Mouse (Mus musculus) v-Abl transformed pro-B cells (cell line): ENCODE measurements around the gene Hoxa3.

Experiments used
- in situ Hi-C, 2 experiments: fragments of 400-800 bp; cut with MboI; formaldehyde crosslinking; loops; one replicate each; pipeline ENCODE4 v1.15.1; 2025; ENCODE audit not compliant: unreplicated experiment in 2 of 2

Gene Hoxa3

GRCm38 (mm10) chr6:52177061-52177735 is 35.9 kb downstream of the Hoxa3 start, which contains the start of gene 5730596B20Rik:
Gene 5730596B20Rik, plus strand, starts transcription at chr6:52177498.
- in situ Hi-C loops = no loop called here

GRCm38 (mm10) chr6:52176391-52176790 is 36.7 kb downstream of the Hoxa3 start:
- in situ Hi-C loops = no loop called here

- in situ Hi-C loops = no loop called here
These were observed 37.3 kb downstream of the Hoxa3 start for GRCm38 (mm10) chr6:52175864-52176263.

- in situ Hi-C loops = no loop called here
These were observed 38.0 kb downstream of the Hoxa3 start for GRCm38 (mm10) chr6:52174968-52175751.

- in situ Hi-C loops = no loop called here
These were observed 39.5 kb downstream of the Hoxa3 start for GRCm38 (mm10) chr6:52173648-52174047.

GRCm38 (mm10) chr6:52172501-52172900 is 40.6 kb downstream of the Hoxa3 start:
- in situ Hi-C loops = no loop called here

- in situ Hi-C loops = no loop called here
These were observed 41.2 kb downstream of the Hoxa3 start for GRCm38 (mm10) chr6:52171938-52172337.

- in situ Hi-C loops = no loop called here
These were observed 41.8 kb downstream of the Hoxa3 start for GRCm38 (mm10) chr6:52171331-52171730.

GRCm38 (mm10) chr6:52170898-52171223 is 42.3 kb downstream of the Hoxa3 start:
- in situ Hi-C loops = no loop called here

- in situ Hi-C loops = no loop called here
These were observed 42.8 kb downstream of the Hoxa3 start for GRCm38 (mm10) chr6:52170166-52170897.

- in situ Hi-C loops = no loop called here
These were observed 43.5 kb downstream of the Hoxa3 start for GRCm38 (mm10) chr6:52169499-52170165.

- in situ Hi-C loops = no loop called here
These were observed 44.7 kb downstream of the Hoxa3 start for GRCm38 (mm10) chr6:52168191-52169055.

- in situ Hi-C loops = no loop called here
These were observed 45.4 kb downstream of the Hoxa3 start for GRCm38 (mm10) chr6:52167736-52168161.

- in situ Hi-C loops = no loop called here
These were observed 46.0 kb downstream of the Hoxa3 start for GRCm38 (mm10) chr6:52167176-52167575.

- in situ Hi-C loops = no loop called here
These were observed 46.6 kb downstream of the Hoxa3 start for GRCm38 (mm10) chr6:52166431-52167077.

GRCm38 (mm10) chr6:52165441-52166370 is 47.4 kb downstream of the Hoxa3 start:
- in situ Hi-C loops = no loop called here

GRCm38 (mm10) chr6:52164626-52165440 is 48.3 kb downstream of the Hoxa3 start, which contains the start of gene Hoxa2:
Gene Hoxa2, minus strand, starts transcription at chr6:52164831.
- in situ Hi-C loops = no loop called here
